Mouse (Mus musculus) gastrocnemius, postnatal 36 days (tissue): ENCODE measurements around the gene Eml3. TPM values are rescaled to one million over a fixed set of nuclear protein-coding genes. Genes with fewer than 3 reads are reported as not detected.
A peak's percentile ranks its signal among the peaks of the same experiment; 100 is the strongest.

Source experiments
- DNase-seq, 2 experiments: peaks; one replicate each; pipeline ENCODE4 v3.0.0; 2022
- intact Hi-C: fragments of 180-260 bp; cut with DNase I; formaldehyde crosslinking; loops from one replicate; pipeline ENCODE4 v1.15.1; 2025
- microRNA-seq, 2 experiments: library from miRNA; unstranded; fragments of <30 nt; microRNA quantifications; one replicate each; pipeline ENCODE4 v1.2.0; 2021
- total RNA-seq, 2 experiments: library from RNA; stranded (reverse); gene quantifications; 2 replicates each; pipeline ENCODE4 v1.2.3; 2021

The Eml3 gene
- total RNA-seq, 2 experiments from 2014 or later, result 5.1 to 7.3 TPM

DNA sequence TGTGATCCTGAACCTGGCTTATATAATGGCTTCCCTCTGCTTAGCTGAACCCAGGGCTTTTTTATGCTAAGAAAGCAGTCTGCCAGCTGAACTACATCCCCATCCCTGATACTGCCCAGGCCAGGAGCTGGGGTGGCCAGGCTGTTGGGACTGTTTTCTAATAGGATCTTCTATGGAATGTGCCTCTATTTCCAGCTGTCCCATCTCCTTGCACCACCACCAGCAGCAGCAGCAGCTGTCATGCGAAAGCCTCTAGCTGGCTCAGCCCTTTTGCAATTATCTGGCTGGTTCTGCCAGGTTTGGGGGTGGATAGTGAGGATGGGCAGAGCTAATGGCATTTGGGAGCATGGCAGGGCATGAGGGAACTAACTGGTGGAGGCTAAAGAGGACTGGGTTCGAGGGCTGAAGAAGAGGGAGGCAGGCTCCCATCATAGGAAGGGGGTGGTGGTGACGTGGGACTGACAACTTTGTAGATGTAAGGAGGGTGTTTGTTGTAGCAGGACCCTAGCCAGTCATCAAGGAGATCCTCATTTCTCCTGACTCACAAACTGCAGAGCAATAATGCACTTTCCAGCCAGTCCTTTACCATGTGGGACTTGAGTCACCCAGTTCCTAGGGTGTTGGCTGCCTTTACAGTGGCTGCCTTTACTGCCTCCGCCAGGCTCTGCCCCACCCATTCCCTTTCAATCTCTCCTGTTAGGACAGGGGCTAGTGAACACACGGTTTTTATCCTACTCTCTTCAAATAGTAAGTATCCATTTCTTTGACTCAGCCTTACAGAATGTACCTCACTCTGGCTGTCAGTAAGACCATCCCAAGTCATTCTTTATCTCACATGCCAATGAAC, 53.2 kb downstream of the Eml3 start:
- DNase-seq, result no peak
- intact Hi-C loops, result no loop called here

GRCm38 (mm10) chr19:8983150-8983650, 53.8 kb downstream of the Eml3 start:
- intact Hi-C loops, result no loop called here
- peak in 1 of 2 experiments; percentile 54 for DNase-seq

- intact Hi-C loops, result no loop called here
- DNase-seq, result peak in 1 of 2 experiments; percentile 61
Measured at GRCm38 (mm10) chr19:8984255-8984868, 55.0 kb downstream of the Eml3 start.

DNA sequence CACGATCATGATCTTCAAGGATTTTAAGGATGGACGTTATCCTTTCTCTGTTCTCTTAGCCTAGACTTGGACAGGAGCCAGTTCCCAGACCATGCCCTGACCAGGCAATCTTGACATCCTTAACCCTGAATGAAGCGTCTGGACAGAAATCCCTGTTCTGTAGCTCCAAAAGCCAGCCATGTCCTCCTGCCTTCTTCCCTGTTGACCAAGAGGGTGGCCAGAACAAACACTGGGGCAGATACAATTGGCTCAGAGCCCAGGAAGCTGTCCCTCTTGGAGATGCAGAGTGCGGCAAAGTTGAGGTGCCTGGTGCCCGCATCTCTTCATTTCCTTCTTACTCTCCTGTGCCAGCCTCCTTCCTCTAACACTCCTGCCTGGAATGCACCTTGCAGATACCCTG, 56.5 kb downstream of the Eml3 start:
- intact Hi-C loops, result no loop called here
- DNase-seq, result no peak

- DNase-seq, result peak in 1 of 2 experiments; percentile 66
- intact Hi-C loops, result no loop called here
Measured at GRCm38 (mm10) chr19:8987816-8988215, 58.5 kb downstream of the Eml3 start.

GRCm38 (mm10) chr19:8988346-8989065, 59.2 kb downstream of the Eml3 start:
- intact Hi-C loops, result no loop called here
- DNase-seq, result peak in 1 of 2 experiments; percentile 47

- intact Hi-C loops, result no loop called here
- peak; percentile 85 to 88 for DNase-seq
Measured at GRCm38 (mm10) chr19:8989066-8989566, 59.8 kb downstream of the Eml3 start, which contains the start of gene Ahnak. Gene Ahnak, plus strand, starts transcription at chr19:8989284.

- intact Hi-C loops, result loop anchor here (5.0 kb wide), 1 partner anchor 93 kb away; no protein-coding TSS in a partner anchor
- DNase-seq, result peak; percentile 87 to 94
Measured at GRCm38 (mm10) chr19:8989567-8990431, 60.4 kb downstream of the Eml3 start.

- DNase-seq, result no peak
- intact Hi-C loops, result loop anchor here (5.0 kb wide), 1 partner anchor 92 kb away; no protein-coding TSS in a partner anchor
Measured at GRCm38 (mm10) chr19:8990432-8991102, 61.2 kb downstream of the Eml3 start.

Small RNAs within 50 kb of the gene (microRNA-seq; reads per million reads assigned to microRNA genes)
- gene Mir5136, result 0 reads per million in 2 experiments

Other genes starting within 250 kb of the Eml3 start
- gene Slc3a2, start 206.2 kb upstream of the Eml3 start, total RNA-seq, result 10 to 100 TPM; 27.9 to 30.0 TPM
- gene Wdr74, start 193.7 kb upstream of the Eml3 start, total RNA-seq, result 10 to 100 TPM; 15.2 to 20.4 TPM
- gene 1700092M07Rik, start 188.8 kb upstream of the Eml3 start, total RNA-seq, result under 1 TPM in 1 of 2 experiments, not detected in 1; 0.66 TPM
- gene Stx5a, start 188.1 kb upstream of the Eml3 start, total RNA-seq, result 10 to 100 TPM; 19.0 to 19.9 TPM
- gene Nxf1, start 172.5 kb upstream of the Eml3 start, total RNA-seq, result 10 to 100 TPM; 24.1 to 32.9 TPM
- 10 to 100 TPM; 79.6 to 84.2 TPM for gene Tmem223, start 158.6 kb upstream of the Eml3 start, total RNA-seq
- gene Tmem179b, start 155.1 kb upstream of the Eml3 start, total RNA-seq, result 1 to 10 TPM; 6.1 to 8.2 TPM
- gene Taf6l, start 143.1 kb upstream of the Eml3 start, total RNA-seq, result 1 to 10 TPM; 4.6 to 4.9 TPM
- 10 to 100 TPM; 32.0 to 35.4 TPM for gene Polr2g, start 131.0 kb upstream of the Eml3 start, total RNA-seq
- gene Zbtb3, start 127.0 kb upstream of the Eml3 start, total RNA-seq, result under 1 TPM; 0.42 to 0.74 TPM
- 1 to 10 TPM; 9.2 TPM for gene Ttc9c, start 110.2 kb upstream of the Eml3 start, total RNA-seq
- 10 to 100 TPM; 31.0 to 36.6 TPM for gene Hnrnpul2, start 109.5 kb upstream of the Eml3 start, total RNA-seq
- 1 to 10 TPM in 1 of 2 experiments, not detected in 1; 1.4 TPM for gene AC129217.1, start 99.8 kb upstream of the Eml3 start, total RNA-seq
- 10 to 100 TPM; 15.9 to 17.8 TPM for gene Bscl2, start 92.1 kb upstream of the Eml3 start, total RNA-seq
- not detected for gene Gng3, start 90.4 kb upstream of the Eml3 start, total RNA-seq
- gene Lrrn4cl, start 78.8 kb upstream of the Eml3 start, total RNA-seq, result 1 to 10 TPM; 5.8 to 8.8 TPM
- 100 to 1,000 TPM; 197 to 321 TPM for gene Ubxn1, start 58.1 kb upstream of the Eml3 start, total RNA-seq
- gene Uqcc3, start 48.6 kb upstream of the Eml3 start, total RNA-seq, result 10 to 100 TPM; 56.4 to 67.2 TPM
- 1 to 10 TPM; 3.5 TPM for gene Lbhd1, start 45.8 kb upstream of the Eml3 start, total RNA-seq
- not detected for gene Gm49403, start 45.6 kb upstream of the Eml3 start, total RNA-seq
- 10 to 100 TPM; 15.6 to 17.1 TPM for gene 1810009A15Rik, start 40.7 kb upstream of the Eml3 start, total RNA-seq
- gene Gm49416, start 40.6 kb upstream of the Eml3 start, total RNA-seq, result under 1 TPM in 1 of 2 experiments, not detected in 1; 0.84 TPM
- 1 to 10 TPM; 8.4 to 9.4 TPM for gene Ints5, start 36.5 kb upstream of the Eml3 start, total RNA-seq
- 10 to 100 TPM; 19.3 to 19.9 TPM for gene Ganab, start 31.5 kb upstream of the Eml3 start, total RNA-seq
- gene B3gat3, start 9.2 kb upstream of the Eml3 start, total RNA-seq, result 10 to 100 TPM; 28.3 to 31.2 TPM
- gene Rom1, start 196 bp upstream of the Eml3 start, total RNA-seq, result 10 to 100 TPM in 1 of 2 experiments, 1 to 10 TPM in 1; 6.9 to 11.0 TPM
- 10 to 100 TPM; 19.4 to 24.1 TPM for gene Mta2, start 12.3 kb downstream of the Eml3 start, total RNA-seq
- 1 to 10 TPM; 6.0 to 7.7 TPM for gene Tut1, start 24.3 kb downstream of the Eml3 start, total RNA-seq
- 100 to 1,000 TPM; 441 to 447 TPM for gene Eef1g, start 37.5 kb downstream of the Eml3 start, total RNA-seq
- gene Ahnak, start 59.7 kb downstream of the Eml3 start, total RNA-seq, result 100 to 1,000 TPM; 171 to 208 TPM
- not detected for gene Scgb1a1, start 158.4 kb downstream of the Eml3 start, total RNA-seq
- gene Asrgl1, start 206.1 kb downstream of the Eml3 start, total RNA-seq, result 10 to 100 TPM; 30.2 to 32.2 TPM